Mouse (Mus musculus): ENCODE measurements around the gene Rpl34. TPM values are rescaled to one million over a fixed set of nuclear protein-coding genes. Genes with fewer than 3 reads are reported as not detected.

Rpl34 gene
- polyA plus RNA-seq, 1 experiment from 2014 or later: 971 TPM

- Histone ChIP-seq H3K9ac (peak within 1 kb of the TSS; percentile 81), H3K27me3 (no peaks in the 10 kb centered on the region), H3K36me3 (no peaks in the 10 kb centered on the region), H3K27ac (replicated peaks) (peak within 1 kb of the TSS; percentile 90), H3K4me1 (peaks cover 13% of the 10 kb centered on the region), H3K4me2 (replicated peaks) (peak within 1 kb of the TSS; percentile 66), H3K9me3 (replicated peaks) (no peaks in the 10 kb centered on the region), H3K4me3 (replicated peaks) (peak within 1 kb of the TSS; percentile 81)
- WGBS: under 1% methylated on average over 45 of the region's 45 CpGs
- ATAC-seq (ENCODE audit: insufficient number of reproducible peaks, low FRiP score, low TSS enrichment, low read depth): peak; percentile 96
Observed at GRCm38 (mm10) chr3:130708967-130709924, 21.0 kb downstream of the Rpl34 start, which contains the start of gene Ostc. Gene Ostc (minus strand): TSS chr3:130709444.

- Histone ChIP-seq H3K9ac (peak overlapping the region; percentile 81), H3K4me2 (replicated peaks) (peak overlapping the region; percentile 66), H3K27me3 (no peaks in the 10 kb centered on the region), H3K9me3 (replicated peaks) (no peaks in the 10 kb centered on the region), H3K36me3 (peaks cover 5% of the 10 kb centered on the region), H3K4me3 (replicated peaks) (peak overlapping the region; percentile 81), H3K4me1 (peaks cover 13% of the 10 kb centered on the region), H3K27ac (replicated peaks) (peak overlapping the region; percentile 90)
- WGBS: 0% methylated on average over 5 of the region's 5 CpGs
- no peak for ATAC-seq (ENCODE audit: insufficient number of reproducible peaks, low FRiP score, low TSS enrichment, low read depth)
Observed at GRCm38 (mm10) chr3:130708529-130708928, 21.7 kb downstream of the Rpl34 start.

- H3K27ac ChIP-seq (replicated peaks): no peak overlapping the region
- peaks cover 59% of the 10 kb centered on the region for H3K36me3 ChIP-seq
- H3K4me3 ChIP-seq (replicated peaks): no peak overlapping the region
- H3K27me3 ChIP-seq: no peaks in the 10 kb centered on the region
- 0 out of 2 replicates have a peak, but pooled peaks have one; percentile 54 for ATAC-seq (ENCODE audit: insufficient number of reproducible peaks, low FRiP score, low TSS enrichment, low read depth)
- no peak overlapping the region for H3K9ac ChIP-seq
- H3K4me1 ChIP-seq: no peaks in the 10 kb centered on the region
- WGBS: 62% methylated on average over 6 of the region's 6 CpGs
- H3K9me3 ChIP-seq (replicated peaks): no peaks in the 10 kb centered on the region
- no peak overlapping the region for H3K4me2 ChIP-seq (replicated peaks)
Observed at GRCm38 (mm10) chr3:130702289-130702688, 27.9 kb downstream of the Rpl34 start.

DNA sequence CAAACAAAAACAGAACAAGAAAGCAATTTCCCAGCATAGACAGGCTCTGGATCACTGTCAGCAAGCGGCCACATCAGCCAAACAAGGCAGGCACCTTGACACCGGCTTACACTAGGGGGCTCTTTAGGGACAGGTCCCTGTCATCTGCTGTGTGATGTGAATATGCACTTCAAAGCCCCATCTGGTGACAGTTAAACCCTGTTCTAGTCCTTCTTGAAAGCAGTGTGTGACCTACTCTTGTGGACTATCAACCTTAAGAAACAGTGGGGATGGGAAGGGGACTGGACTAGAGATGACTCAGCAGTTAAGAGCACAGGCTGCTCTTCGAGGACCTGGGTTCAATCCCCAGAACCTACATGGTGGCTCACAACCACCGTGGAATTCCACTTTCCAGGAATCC, 32.6 kb downstream of the Rpl34 start:
- Histone ChIP-seq H3K4me1 (no peaks in the 10 kb centered on the region), H3K27me3 (no peaks in the 10 kb centered on the region), H3K9me3 (replicated peaks) (no peaks in the 10 kb centered on the region), H3K4me3 (replicated peaks) (no peak overlapping the region), H3K36me3 (peaks cover 70% of the 10 kb centered on the region), H3K9ac (no peak overlapping the region), H3K27ac (replicated peaks) (no peak overlapping the region), H3K4me2 (replicated peaks) (no peak overlapping the region)
- WGBS: 72% methylated on average over 4 of the region's 4 CpGs
- ATAC-seq (ENCODE audit: insufficient number of reproducible peaks, low FRiP score, low TSS enrichment, low read depth): no peak

- H3K36me3 ChIP-seq: peaks cover 44% of the 10 kb centered on the region
- WGBS: 94% methylated on average over 7 of the region's 7 CpGs
- H3K4me1 ChIP-seq: 0 out of 2 replicates have a peak, but pooled peaks cover 6% of the 10 kb centered on the region
- no peak overlapping the region for H3K9ac ChIP-seq
- no peaks in the 10 kb centered on the region for H3K9me3 ChIP-seq (replicated peaks)
- no peak overlapping the region for H3K4me2 ChIP-seq (replicated peaks)
- no peak overlapping the region for H3K4me3 ChIP-seq (replicated peaks)
- ATAC-seq (ENCODE audit: insufficient number of reproducible peaks, low FRiP score, low TSS enrichment, low read depth): no peak
- H3K27ac ChIP-seq (replicated peaks): no peak overlapping the region
- H3K27me3 ChIP-seq: no peaks in the 10 kb centered on the region
Observed at GRCm38 (mm10) chr3:130694705-130695104, 35.5 kb downstream of the Rpl34 start.

- H3K27me3 ChIP-seq: no peaks in the 10 kb centered on the region
- H3K4me3 ChIP-seq (replicated peaks): no peak overlapping the region
- no peak overlapping the region for H3K4me2 ChIP-seq (replicated peaks)
- H3K4me1 ChIP-seq: 0 out of 2 replicates have a peak, but pooled peaks cover 6% of the 10 kb centered on the region
- no peak for ATAC-seq (ENCODE audit: insufficient number of reproducible peaks, low FRiP score, low TSS enrichment, low read depth)
- H3K9me3 ChIP-seq (replicated peaks): no peaks in the 10 kb centered on the region
- H3K36me3 ChIP-seq: peaks cover 38% of the 10 kb centered on the region
- WGBS: 67% methylated on average over 9 of the region's 9 CpGs
- no peak overlapping the region for H3K9ac ChIP-seq
- H3K27ac ChIP-seq (replicated peaks): no peak overlapping the region
Observed at GRCm38 (mm10) chr3:130694041-130694593, 36.1 kb downstream of the Rpl34 start.

DNA sequence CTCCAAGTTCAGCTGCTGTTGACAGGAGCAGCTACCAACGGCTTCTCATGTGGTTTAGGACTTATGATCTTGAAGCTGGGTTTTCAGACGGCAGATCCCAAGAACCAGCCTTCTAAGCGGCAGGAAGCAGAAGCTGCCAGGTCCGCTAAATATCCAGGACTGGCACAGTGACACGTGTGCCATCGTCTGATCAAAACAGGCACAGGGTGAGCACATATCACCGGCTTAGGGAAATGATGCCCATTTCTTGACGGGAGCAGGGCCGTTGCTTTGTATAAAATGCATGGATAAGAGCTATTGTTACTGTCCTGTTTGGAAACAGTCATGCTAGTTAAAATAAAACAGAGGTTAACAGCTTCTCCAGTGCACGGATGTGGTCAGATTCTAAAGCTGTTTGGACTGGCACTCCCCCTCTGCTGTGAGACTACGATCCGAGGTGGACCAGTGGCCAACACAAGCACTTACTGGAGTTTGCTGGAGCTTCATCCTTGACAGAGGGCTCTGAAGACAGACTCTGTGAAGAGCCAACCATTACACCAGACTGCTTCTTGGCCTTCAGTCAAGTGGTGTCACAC, 38.5 kb downstream of the Rpl34 start:
- peak overlapping the region; percentile 32 for H3K4me3 ChIP-seq (replicated peaks)
- H3K9me3 ChIP-seq (replicated peaks): no peaks in the 10 kb centered on the region
- no peaks in the 10 kb centered on the region for H3K27me3 ChIP-seq
- H3K27ac ChIP-seq (replicated peaks): 0 out of 2 replicates have a peak overlapping the region, but pooled peaks have one; percentile 48
- 44% methylated on average over 12 of the region's 12 CpGs for WGBS
- H3K4me2 ChIP-seq (replicated peaks): peak overlapping the region; percentile 52
- H3K9ac ChIP-seq: no peak overlapping the region
- 0 out of 2 replicates have a peak, but pooled peaks cover 6% of the 10 kb centered on the region for H3K4me1 ChIP-seq
- ATAC-seq (ENCODE audit: insufficient number of reproducible peaks, low FRiP score, low TSS enrichment, low read depth): 0 out of 2 replicates have a peak, but pooled peaks have one; percentile 17
- H3K36me3 ChIP-seq: peaks cover 20% of the 10 kb centered on the region

GRCm38 (mm10) chr3:130690834-130691595, 39.2 kb downstream of the Rpl34 start:
- ATAC-seq (ENCODE audit: insufficient number of reproducible peaks, low FRiP score, low TSS enrichment, low read depth): peak; percentile 68
- H3K27ac ChIP-seq (replicated peaks): peak overlapping the region; percentile 48
- 14% methylated on average over 20 of the region's 20 CpGs for WGBS

DNA sequence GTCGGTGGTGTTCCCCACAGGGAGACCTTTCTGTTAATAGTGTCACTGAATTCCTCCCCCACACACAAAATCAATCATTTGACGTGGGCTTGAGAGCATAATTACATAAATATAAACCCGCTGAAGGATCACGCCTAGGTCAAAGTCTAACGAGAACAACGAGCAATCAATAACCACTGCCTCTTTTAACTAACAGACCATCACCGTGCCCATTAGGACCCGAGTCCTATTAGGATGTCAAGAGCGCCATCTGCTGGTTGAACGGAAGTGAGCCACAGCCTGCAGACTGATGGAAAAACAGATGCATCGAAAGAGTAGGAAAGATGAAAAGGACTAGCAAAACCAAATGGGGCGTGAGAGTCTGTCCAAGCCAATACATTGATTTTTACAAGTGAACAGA, 40.6 kb downstream of the Rpl34 start:
- Histone ChIP-seq H3K27ac (replicated peaks) (no peak overlapping the region), H3K4me1 (0 out of 2 replicates have a peak, but pooled peaks cover 6% of the 10 kb centered on the region), H3K9me3 (replicated peaks) (no peaks in the 10 kb centered on the region), H3K4me2 (replicated peaks) (no peak overlapping the region), H3K36me3 (peaks cover 3% of the 10 kb centered on the region; the same call in 1 of the 2 replicates), H3K27me3 (no peaks in the 10 kb centered on the region), H3K4me3 (replicated peaks) (no peak overlapping the region), H3K9ac (no peak overlapping the region)
- no peak for ATAC-seq (ENCODE audit: insufficient number of reproducible peaks, low FRiP score, low TSS enrichment, low read depth)
- WGBS: 15% methylated on average over 12 of the region's 12 CpGs

More at GRCm38 (mm10) chr3:130690834-130691595, 39.2 kb downstream of the Rpl34 start:
- no peak overlapping the region for H3K9ac ChIP-seq
- H3K4me1 ChIP-seq: 0 out of 2 replicates have a peak, but pooled peaks cover 6% of the 10 kb centered on the region
- H3K36me3 ChIP-seq: peaks cover 15% of the 10 kb centered on the region
- no peaks in the 10 kb centered on the region for H3K9me3 ChIP-seq (replicated peaks)
- H3K4me2 ChIP-seq (replicated peaks): peak overlapping the region; percentile 52
- H3K4me3 ChIP-seq (replicated peaks): peak overlapping the region; percentile 32
- no peaks in the 10 kb centered on the region for H3K27me3 ChIP-seq

GRCm38 (mm10) chr3:130687051-130687450, 43.1 kb downstream of the Rpl34 start:
- 86% methylated on average over 1 of the region's 1 CpGs for WGBS

More at GRCm38 (mm10) chr3:130687051-130687450, 43.1 kb downstream of the Rpl34 start:
- Histone ChIP-seq H3K4me3 (replicated peaks) (no peak overlapping the region), H3K9me3 (replicated peaks) (no peaks in the 10 kb centered on the region), H3K9ac (no peak overlapping the region), H3K36me3 (no peaks in the 10 kb centered on the region), H3K4me2 (replicated peaks) (no peak overlapping the region), H3K27me3 (no peaks in the 10 kb centered on the region), H3K4me1 (0 out of 2 replicates have a peak, but pooled peaks cover 6% of the 10 kb centered on the region), H3K27ac (replicated peaks) (no peak overlapping the region)
- ATAC-seq (ENCODE audit: insufficient number of reproducible peaks, low FRiP score, low TSS enrichment, low read depth): no peak

All from embryonic facial prominence, embryonic 15.5 days (tissue).